Mouse (Mus musculus) limb, embryonic 12.5 days (tissue): ENCODE data around the gene 1700017B05Rik. TPM values are rescaled to one million over a fixed set of nuclear protein-coding genes. Genes with fewer than 3 reads are reported as not detected.
A peak's percentile ranks its signal among the peaks of the same experiment; 100 is the strongest.

Experiments
- ATAC-seq: fragments of 200-750 bp; cut with Nextera tagmentation; 2 replicates; pipeline ENCODE4 v1.8.0; 2017; ENCODE audit warnings: low read depth, moderate TSS enrichment; ENCODE audit not compliant: insufficient number of reproducible peaks, insufficient read depth, low FRiP score, low TSS enrichment
- H3K27ac ChIP-seq: fragments of 300-500 bp; sonication (generic); 2 replicates; pipeline ENCODE4 v1.5.1; 2016; ENCODE audit warnings: mild to moderate bottlenecking, moderate library complexity
- H3K27me3 ChIP-seq: fragments of 300-500 bp; sonication (generic); 2 replicates; pipeline ENCODE4 v1.6.1; 2016; ENCODE audit warnings: mild to moderate bottlenecking, moderate library complexity
- H3K36me3 ChIP-seq: fragments of 300-500 bp; sonication (generic); 2 replicates; pipeline ENCODE4 v1.6.1; 2016; ENCODE audit warnings: mild to moderate bottlenecking, moderate library complexity
- H3K4me1 ChIP-seq: fragments of 300-500 bp; sonication (generic); replicated peaks from 2 replicates; pipeline ENCODE4 v1.6.1; 2016
- H3K4me2 ChIP-seq: fragments of 300-500 bp; sonication (generic); 2 replicates; pipeline ENCODE4 v1.6.1; 2016; ENCODE audit warnings: mild to moderate bottlenecking, moderate library complexity
- H3K4me3 ChIP-seq: fragments of 300-500 bp; sonication (generic); replicated peaks from 2 replicates; pipeline ENCODE4 v1.5.1; 2016; ENCODE audit warnings: mild to moderate bottlenecking
- H3K9ac ChIP-seq: fragments of 300-500 bp; sonication (generic); replicated peaks from 2 replicates; pipeline ENCODE4 v1.6.1; 2016; ENCODE audit warnings: mild to moderate bottlenecking, moderate library complexity
- H3K9me3 ChIP-seq: fragments of 300-500 bp; sonication (generic); 2 replicates; pipeline ENCODE4 v1.6.1; 2016; ENCODE audit warnings: mild to moderate bottlenecking, moderate library complexity
- WGBS: fragments of 180-500 bp; shearing (Covaris S2); methylation state at CpG from one replicate; pipeline ENCODE4 v1.1.7; 2016; 5-methylcytosine and 5-hydroxymethylcytosine counted together
- polyA plus RNA-seq: library from polyadenylated mRNA; unstranded; fragments of >200 nt; fragmentation: Nextera tagmentation; extraction: Ambion mirVana; gene quantifications from 2 replicates; pipeline ENCODE4 v1.2.1, GENCODE M21; 2016

1700017B05Rik gene
- polyA plus RNA-seq, 1 experiment from 2014 or later, result 15.3 TPM

- 81% methylated on average over 3 of the region's 3 CpGs for WGBS
- ATAC-seq, result no peak
These were observed 33.3 kb upstream of the 1700017B05Rik start for GRCm38 (mm10) chr9:57295666-57296065.

GRCm38 (mm10) chr9:57294905-57295304, 32.5 kb upstream of the 1700017B05Rik start:
- H3K4me2 ChIP-seq, result no peak overlapping the region

More at GRCm38 (mm10) chr9:57295666-57296065, 33.3 kb upstream of the 1700017B05Rik start:
- Histone ChIP-seq H3K4me2 (no peak overlapping the region), H3K4me1 (no peaks in the 10 kb centered on the region), H3K4me3 (no peak overlapping the region), H3K9ac (no peak overlapping the region), H3K27me3 (no peaks in the 10 kb centered on the region), H3K27ac (no peak overlapping the region), H3K36me3 (no peaks in the 10 kb centered on the region), H3K9me3 (no peaks in the 10 kb centered on the region)

GRCm38 (mm10) chr9:57287183-57287582, 24.8 kb upstream of the 1700017B05Rik start:
- H3K27ac ChIP-seq, result no peak overlapping the region
- peaks cover 8% of the 10 kb centered on the region; the same call in 1 of the 2 replicates for H3K27me3 ChIP-seq
- H3K9ac ChIP-seq, result no peak overlapping the region
- no peak overlapping the region for H3K4me3 ChIP-seq
- no peaks in the 10 kb centered on the region for H3K4me1 ChIP-seq
- WGBS, result 91% methylated on average over 6 of the region's 6 CpGs
- no peaks in the 10 kb centered on the region for H3K36me3 ChIP-seq
- ATAC-seq, result no peak
- no peak overlapping the region for H3K4me2 ChIP-seq
- H3K9me3 ChIP-seq, result no peaks in the 10 kb centered on the region

More at GRCm38 (mm10) chr9:57294905-57295304, 32.5 kb upstream of the 1700017B05Rik start:
- H3K36me3 ChIP-seq, result no peaks in the 10 kb centered on the region
- H3K9me3 ChIP-seq, result no peaks in the 10 kb centered on the region
- 76% methylated on average over 3 of the region's 3 CpGs for WGBS
- H3K4me3 ChIP-seq, result no peak overlapping the region
- no peak for ATAC-seq
- no peaks in the 10 kb centered on the region for H3K27me3 ChIP-seq
- no peak overlapping the region for H3K27ac ChIP-seq
- H3K4me1 ChIP-seq, result no peaks in the 10 kb centered on the region
- H3K9ac ChIP-seq, result no peak overlapping the region

GRCm38 (mm10) chr9:57283311-57283710, 20.9 kb upstream of the 1700017B05Rik start:
- WGBS, result 67% methylated on average over 4 of the region's 4 CpGs
- ATAC-seq, result no peak

DNA sequence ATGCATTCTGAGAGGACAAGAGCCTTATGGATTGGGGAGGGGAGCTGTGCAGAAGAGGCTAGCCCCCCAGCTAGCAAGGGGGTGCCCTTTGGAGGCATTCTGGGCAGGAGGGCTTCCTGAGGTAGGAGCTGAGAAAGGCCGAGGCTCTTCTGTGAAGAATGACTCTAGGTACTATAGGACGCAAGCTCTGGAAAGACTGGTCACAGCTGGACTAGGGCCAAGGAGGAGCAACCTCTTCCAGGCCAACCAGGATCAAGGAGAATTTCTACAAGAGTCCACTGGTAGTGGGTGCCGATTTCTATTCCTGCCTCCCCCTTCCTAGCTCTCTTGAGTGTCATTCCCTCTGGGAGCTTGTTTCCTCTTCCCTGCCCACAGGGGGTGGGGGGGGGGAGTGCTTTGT, 20.3 kb upstream of the 1700017B05Rik start:
- peaks cover 24% of the 10 kb centered on the region for H3K4me1 ChIP-seq
- no peaks in the 10 kb centered on the region for H3K36me3 ChIP-seq
- no peak overlapping the region for H3K27ac ChIP-seq
- H3K27me3 ChIP-seq, result peaks cover 25% of the 10 kb centered on the region
- WGBS, result 80% methylated on average over 3 of the region's 3 CpGs
- no peak overlapping the region for H3K4me2 ChIP-seq
- no peak for ATAC-seq
- H3K9me3 ChIP-seq, result no peaks in the 10 kb centered on the region
- H3K9ac ChIP-seq, result no peak overlapping the region
- no peak overlapping the region for H3K4me3 ChIP-seq

More at GRCm38 (mm10) chr9:57283311-57283710, 20.9 kb upstream of the 1700017B05Rik start:
- no peak overlapping the region for H3K4me3 ChIP-seq
- no peak overlapping the region for H3K9ac ChIP-seq
- no peak overlapping the region for H3K27ac ChIP-seq
- H3K27me3 ChIP-seq, result peaks cover 22% of the 10 kb centered on the region
- peaks cover 22% of the 10 kb centered on the region for H3K4me1 ChIP-seq
- H3K9me3 ChIP-seq, result no peaks in the 10 kb centered on the region
- no peaks in the 10 kb centered on the region for H3K36me3 ChIP-seq
- no peak overlapping the region for H3K4me2 ChIP-seq

DNA sequence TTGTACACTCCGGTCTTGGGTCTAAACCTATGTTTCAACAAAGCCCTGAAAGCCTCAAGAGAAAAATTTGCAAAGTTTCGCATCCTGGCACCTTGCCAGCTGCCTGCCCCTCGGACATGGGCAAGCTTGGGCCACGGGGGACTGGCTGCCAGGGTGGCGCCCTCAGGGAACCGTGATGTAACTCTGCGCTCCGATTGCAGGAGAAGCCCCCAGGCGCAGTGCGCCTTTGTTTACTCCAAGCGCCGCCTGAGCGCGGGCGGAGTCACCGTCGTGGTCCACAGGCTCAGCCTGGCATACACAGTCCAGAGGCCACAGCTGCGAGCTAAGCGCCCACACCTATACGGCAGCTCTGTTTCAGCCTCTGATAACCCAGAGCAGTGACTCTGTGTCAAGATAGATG, 19.1 kb upstream of the 1700017B05Rik start:
- H3K9ac ChIP-seq, result 0 out of 2 replicates have a peak overlapping the region, but pooled peaks have one; percentile 37

DNA sequence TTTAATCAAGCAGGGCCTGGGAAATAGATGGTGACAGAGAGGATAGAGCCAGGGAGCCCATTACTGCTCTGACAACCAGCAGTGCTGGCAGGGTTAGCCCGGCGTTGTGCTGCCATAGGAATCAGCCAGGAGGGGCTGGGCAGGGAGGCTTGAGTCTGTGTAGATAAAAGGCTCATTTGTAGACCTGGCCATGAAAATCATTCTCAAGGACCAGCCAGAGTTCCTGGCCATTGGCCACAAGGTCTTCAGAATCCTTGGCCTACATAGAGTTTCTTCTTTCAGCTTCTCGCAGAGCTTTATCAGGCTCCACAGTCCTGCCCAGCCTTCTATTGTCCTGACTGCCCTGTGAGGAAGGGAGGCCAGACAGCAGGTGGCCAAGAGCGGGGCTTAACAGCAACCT, 17.0 kb upstream of the 1700017B05Rik start:
- Histone ChIP-seq H3K4me2 (no peak overlapping the region), H3K9me3 (no peaks in the 10 kb centered on the region), H3K4me1 (peaks cover 24% of the 10 kb centered on the region), H3K27me3 (peaks cover 30% of the 10 kb centered on the region), H3K4me3 (no peak overlapping the region), H3K36me3 (no peaks in the 10 kb centered on the region), H3K9ac (no peak overlapping the region), H3K27ac (no peak overlapping the region)
- 32% methylated on average over 4 of the region's 4 CpGs for WGBS
- ATAC-seq, result no peak

More for the DNA sequence above, 19.1 kb upstream of the 1700017B05Rik start:
- WGBS, result 13% methylated on average over 20 of the region's 20 CpGs
- Histone ChIP-seq H3K27me3 (peaks cover 25% of the 10 kb centered on the region), H3K36me3 (no peaks in the 10 kb centered on the region), H3K4me3 (peak overlapping the region; percentile 23), H3K4me1 (peaks cover 24% of the 10 kb centered on the region), H3K27ac (no peak overlapping the region), H3K4me2 (peak overlapping the region; percentile 50), H3K9me3 (no peaks in the 10 kb centered on the region)
- ATAC-seq, result no peak

- H3K36me3 ChIP-seq, result no peaks in the 10 kb centered on the region
- H3K9ac ChIP-seq, result no peak overlapping the region
- no peak overlapping the region for H3K4me3 ChIP-seq
- peaks cover 29% of the 10 kb centered on the region for H3K27me3 ChIP-seq
- ATAC-seq, result no peak
- peaks cover 28% of the 10 kb centered on the region for H3K4me1 ChIP-seq
- no peak overlapping the region for H3K27ac ChIP-seq
- no peaks in the 10 kb centered on the region for H3K9me3 ChIP-seq
- 45% methylated on average over 4 of the region's 4 CpGs for WGBS
- no peak overlapping the region for H3K4me2 ChIP-seq
These were observed 15.9 kb upstream of the 1700017B05Rik start for GRCm38 (mm10) chr9:57278268-57278667.

DNA sequence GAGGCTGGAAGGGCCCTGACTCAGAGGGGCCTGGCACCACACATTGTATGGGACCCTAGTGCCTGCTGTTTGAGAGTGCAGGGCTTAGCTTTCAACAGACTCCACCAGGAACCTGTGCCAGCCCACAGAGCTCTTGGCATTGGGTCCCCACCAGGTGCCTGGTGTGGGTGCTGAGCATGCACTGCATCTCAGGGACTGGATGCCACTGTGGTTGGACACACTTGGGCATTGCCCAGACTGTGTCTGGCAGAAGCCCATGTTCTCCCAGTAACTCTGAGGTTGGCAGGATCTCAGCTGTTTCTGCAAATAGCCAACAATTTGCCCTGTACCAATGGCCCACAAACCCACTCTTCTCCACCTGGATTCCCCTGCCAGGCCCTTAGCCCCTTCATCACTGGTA, 13.9 kb upstream of the 1700017B05Rik start:
- Histone ChIP-seq H3K9me3 (no peaks in the 10 kb centered on the region), H3K27me3 (peaks cover 16% of the 10 kb centered on the region), H3K4me1 (peaks cover 26% of the 10 kb centered on the region), H3K27ac (no peak overlapping the region), H3K4me3 (no peak overlapping the region), H3K36me3 (no peaks in the 10 kb centered on the region), H3K9ac (no peak overlapping the region), H3K4me2 (no peak overlapping the region)
- ATAC-seq, result no peak

- no peak overlapping the region for H3K9ac ChIP-seq
- H3K9me3 ChIP-seq, result no peaks in the 10 kb centered on the region
- no peak overlapping the region for H3K4me2 ChIP-seq
- WGBS, result 30% methylated on average over 6 of the region's 6 CpGs
- peaks cover 20% of the 10 kb centered on the region for H3K4me1 ChIP-seq
- H3K27me3 ChIP-seq, result peaks cover 14% of the 10 kb centered on the region
- H3K27ac ChIP-seq, result no peak overlapping the region
- no peak for ATAC-seq
- H3K4me3 ChIP-seq, result no peak overlapping the region
- H3K36me3 ChIP-seq, result no peaks in the 10 kb centered on the region
These were observed 11.5 kb upstream of the 1700017B05Rik start for GRCm38 (mm10) chr9:57273805-57274494.

DNA sequence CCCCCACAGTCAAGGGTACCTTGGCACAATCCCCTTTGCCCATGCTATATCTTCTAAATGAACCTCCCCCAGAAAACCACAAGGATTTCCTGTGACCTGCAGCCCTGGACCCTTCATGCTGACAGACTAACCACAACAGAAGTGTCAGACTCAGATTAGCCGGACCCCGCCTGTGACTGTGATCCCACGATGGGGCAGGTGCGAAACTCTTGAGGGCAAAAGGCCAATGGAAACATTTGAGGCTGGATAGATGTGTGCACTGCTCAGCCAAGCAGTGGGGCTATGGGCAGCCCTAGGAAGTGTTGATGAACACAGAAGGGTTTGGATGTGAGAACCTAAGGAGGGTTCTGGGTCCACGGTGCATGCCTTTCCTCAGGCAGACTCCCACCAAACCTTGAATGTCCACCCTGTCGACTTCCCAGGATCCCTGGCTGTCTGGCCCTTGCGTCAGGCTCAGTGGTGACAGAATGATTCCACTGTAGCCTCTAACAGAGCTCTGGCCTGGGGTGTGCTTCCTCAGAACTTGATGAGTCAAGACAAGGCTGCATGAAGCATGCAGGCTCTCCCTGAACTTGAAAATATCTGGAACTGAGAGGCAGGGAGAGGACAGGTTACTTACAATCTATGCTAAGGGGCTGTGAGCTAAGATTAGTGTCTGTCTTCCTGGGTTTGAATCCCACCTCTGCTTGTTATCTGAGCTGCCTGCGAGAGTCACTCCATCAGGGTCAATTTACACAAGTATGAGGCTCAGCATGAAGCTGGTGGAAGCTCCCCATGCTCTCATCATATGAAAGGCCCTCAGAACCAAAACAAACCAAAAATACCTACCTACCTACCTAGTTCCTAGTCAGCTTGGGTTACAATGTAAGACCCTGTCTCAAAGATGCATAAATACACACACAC, 10.7 kb upstream of the 1700017B05Rik start:
- Histone ChIP-seq H3K27ac (no peak overlapping the region), H3K36me3 (no peaks in the 10 kb centered on the region), H3K4me2 (no peak overlapping the region), H3K9me3 (no peaks in the 10 kb centered on the region), H3K4me1 (peaks cover 18% of the 10 kb centered on the region), H3K9ac (no peak overlapping the region), H3K4me3 (no peak overlapping the region), H3K27me3 (peaks cover 11% of the 10 kb centered on the region)
- ATAC-seq, result no peak
- WGBS, result 62% methylated on average over 8 of the region's 8 CpGs
